Mouse (Mus musculus): ENCODE results near the gene Gm7951. TPM values are rescaled to one million over a fixed set of nuclear protein-coding genes. Genes with fewer than 3 reads are reported as not detected.
"Not testable (repeated sequence)": the region's sequence is repeated elsewhere in the genome, so short reads cannot be mapped to it uniquely, and the experiment has no call there.

Gene Gm7951
- not detected in 2 replicates for polyA plus RNA-seq (2012; rRNA removed)

DNA sequence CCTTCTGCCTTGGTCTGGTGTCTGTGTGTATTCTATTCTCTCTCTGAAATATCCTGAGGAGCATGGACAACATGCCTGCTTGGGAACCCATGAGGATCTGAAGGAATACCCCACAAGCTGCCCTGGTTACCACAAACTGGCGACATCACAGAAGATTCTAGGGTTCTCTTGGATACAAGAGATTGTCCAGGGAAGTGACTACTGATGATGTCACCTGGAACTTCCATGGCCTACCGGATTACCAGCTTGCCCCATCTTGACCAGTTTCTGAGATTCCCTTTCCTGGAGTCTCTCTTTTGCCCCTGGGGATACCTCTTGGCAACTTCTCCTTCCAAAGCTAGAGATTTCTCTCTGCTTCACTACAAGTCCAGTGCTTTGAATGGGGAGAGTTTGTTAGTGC lies at the start of gene Gm7951:
Gene Gm7951, minus strand, starts transcription at position 101 of the 400 bp plus-strand sequence.
- DNase-seq (ENCODE audit: low read depth): not testable (repeated sequence)

DNA sequence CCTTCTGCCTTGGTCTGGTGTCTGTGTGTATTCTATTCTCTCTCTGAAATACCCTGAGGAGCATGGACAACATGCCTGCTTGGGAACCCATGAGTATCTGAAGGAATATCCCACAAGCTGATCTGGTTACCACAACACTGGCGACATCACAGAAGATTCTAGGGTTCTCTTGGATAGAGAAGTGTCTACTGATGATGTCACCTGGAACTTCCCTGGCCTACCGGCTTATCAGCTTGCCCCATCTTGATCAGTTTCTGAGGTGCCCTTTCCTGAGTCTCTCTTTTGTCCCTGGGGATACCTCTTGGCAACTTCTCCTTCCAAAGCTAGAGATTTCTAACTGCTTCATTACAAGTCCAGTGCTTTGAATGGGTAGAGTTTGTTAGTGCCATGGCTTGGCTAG lies 45.4 kb upstream of the Gm7951 start, which contains the start of gene Gm17027:
Gene Gm17027, minus strand, starts transcription at position 101 of the 400 bp plus-strand sequence.
- not testable (repeated sequence) for DNase-seq (ENCODE audit: low read depth)

DNA sequence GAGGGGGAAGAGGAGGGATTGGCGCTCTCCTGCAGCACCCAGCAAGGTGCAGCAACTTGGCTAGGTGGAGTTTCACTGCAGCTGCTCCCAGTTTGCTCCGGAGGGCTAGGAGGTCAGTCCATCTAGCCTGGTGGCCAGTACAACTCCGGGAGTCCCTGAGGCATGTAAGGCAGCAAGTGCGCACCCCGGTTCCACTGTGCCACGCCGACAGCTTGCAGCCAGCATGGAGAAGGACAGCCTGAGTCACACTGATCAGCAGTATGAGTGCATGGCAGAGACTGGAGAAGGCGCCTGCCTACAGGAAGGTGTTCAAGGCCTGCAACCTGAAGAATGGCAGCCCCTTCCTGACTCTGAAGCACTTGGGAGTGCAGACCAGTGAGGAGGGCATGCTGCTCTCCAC lies 17.4 kb upstream of the Gm7951 start:
- DNase-seq (ENCODE audit: low read depth): not testable (repeated sequence)

DNA sequence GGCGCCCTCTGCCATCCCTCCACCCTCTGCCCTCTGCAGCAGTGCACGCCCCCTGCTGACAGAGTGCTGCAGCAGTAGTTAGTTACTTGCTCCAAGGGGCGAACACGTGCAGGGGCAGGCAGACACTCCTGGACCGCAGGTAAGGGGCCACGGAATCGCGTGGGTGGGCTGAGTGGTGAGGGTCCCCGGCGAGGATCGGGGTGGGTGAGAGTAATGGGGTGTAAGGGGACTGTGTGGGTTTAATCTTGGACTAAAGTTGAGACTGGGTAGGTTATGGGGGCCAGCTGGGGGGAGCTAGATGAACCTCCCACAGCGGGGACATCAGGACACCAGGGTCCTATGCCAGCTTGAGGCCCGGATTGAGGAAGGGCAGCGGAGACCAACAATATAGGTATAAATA lies 16.6 kb upstream of the Gm7951 start:
- DNase-seq (ENCODE audit: low read depth): not testable (repeated sequence)

Other genes with a start within 250 kb of the Gm7951 start
- not detected in 2 replicates for gene Gm7980, start 210.1 kb downstream of the Gm7951 start, polyA plus RNA-seq (2012; rRNA removed)
- gene 1700049E17Rik1, start 192.4 kb downstream of the Gm7951 start, polyA plus RNA-seq (2012; rRNA removed): not detected in 2 replicates
- gene 1700024B05Rik, start 173.4 kb downstream of the Gm7951 start, polyA plus RNA-seq (2012; rRNA removed): not detected in 2 replicates
- not detected in 2 replicates for gene Gm6401, start 149.4 kb downstream of the Gm7951 start, polyA plus RNA-seq (2012; rRNA removed)
- not detected in 2 replicates for gene Gm3543, start 134.0 kb downstream of the Gm7951 start, polyA plus RNA-seq (2012; rRNA removed)
- not detected in 2 replicates for gene Gm17027, start 45.3 kb upstream of the Gm7951 start, polyA plus RNA-seq (2012; rRNA removed)
- gene Gm3573, start 73.4 kb upstream of the Gm7951 start, polyA plus RNA-seq (2012; rRNA removed): not detected in 2 replicates
- gene Gm17026, start 142.7 kb upstream of the Gm7951 start, polyA plus RNA-seq (2012; rRNA removed): not detected in 2 replicates
- gene Gm9611, start 180.0 kb upstream of the Gm7951 start, polyA plus RNA-seq (2012; rRNA removed): not detected in 2 replicates
- not detected in 2 replicates for gene Gm7995, start 192.8 kb upstream of the Gm7951 start, polyA plus RNA-seq (2012; rRNA removed)

All from brain, embryonic 14.5 days (tissue).